Mouse (Mus musculus) inflammation-experienced regulatory T-cells, adult 6 months (primary cell): Measurements from ENCODE around the gene Ddo. TPM values are rescaled to one million over a fixed set of nuclear protein-coding genes. Genes with fewer than 3 reads are reported as not detected.

Experiments used
- ATAC-seq: one replicate; pipeline ENCODE4 v1.8.0; 2017
- polyA plus RNA-seq, 3 experiments: library from polyadenylated mRNA; unstranded; fragments of 100-300 nt; shearing (Covaris generic); gene quantifications; one replicate each; pipeline ENCODE4 v1.2.1; 2017

Ddo gene
- polyA plus RNA-seq = not detected

DNA sequence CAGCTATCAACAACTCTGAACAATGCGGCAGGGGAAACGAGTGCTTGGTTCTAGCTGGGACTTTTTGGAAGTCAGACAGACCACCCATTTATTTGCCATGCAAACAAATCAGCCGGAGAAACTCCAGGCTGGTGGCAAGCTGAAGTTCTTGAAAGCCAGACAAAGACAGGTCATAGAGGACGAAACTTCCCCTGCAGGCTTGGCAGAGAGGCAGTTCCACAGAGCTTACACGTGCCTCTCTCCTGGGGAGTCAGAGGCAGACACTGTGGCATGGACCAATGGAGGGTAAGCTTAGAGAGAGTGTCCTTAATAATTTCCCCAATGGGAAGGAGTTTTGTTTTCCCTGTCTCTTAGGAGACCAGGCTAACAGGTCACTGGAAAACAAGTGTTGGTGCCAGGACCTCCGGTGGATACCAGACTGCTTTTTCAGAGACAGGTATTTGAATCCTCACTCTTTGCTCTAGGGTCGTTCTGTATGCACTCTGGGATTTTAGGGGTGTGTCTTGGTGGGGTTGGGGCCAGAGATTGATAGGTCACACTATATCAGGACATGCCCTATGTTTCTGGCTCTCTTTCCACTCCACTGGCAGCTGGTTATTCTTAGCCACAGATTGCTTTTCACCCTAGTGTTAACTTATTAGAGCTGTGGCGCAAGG, at the start of gene Ddo:
Ddo (plus strand) TSS at position 356 of the 656 bp plus-strand sequence.
- ATAC-seq = no peak

DNA sequence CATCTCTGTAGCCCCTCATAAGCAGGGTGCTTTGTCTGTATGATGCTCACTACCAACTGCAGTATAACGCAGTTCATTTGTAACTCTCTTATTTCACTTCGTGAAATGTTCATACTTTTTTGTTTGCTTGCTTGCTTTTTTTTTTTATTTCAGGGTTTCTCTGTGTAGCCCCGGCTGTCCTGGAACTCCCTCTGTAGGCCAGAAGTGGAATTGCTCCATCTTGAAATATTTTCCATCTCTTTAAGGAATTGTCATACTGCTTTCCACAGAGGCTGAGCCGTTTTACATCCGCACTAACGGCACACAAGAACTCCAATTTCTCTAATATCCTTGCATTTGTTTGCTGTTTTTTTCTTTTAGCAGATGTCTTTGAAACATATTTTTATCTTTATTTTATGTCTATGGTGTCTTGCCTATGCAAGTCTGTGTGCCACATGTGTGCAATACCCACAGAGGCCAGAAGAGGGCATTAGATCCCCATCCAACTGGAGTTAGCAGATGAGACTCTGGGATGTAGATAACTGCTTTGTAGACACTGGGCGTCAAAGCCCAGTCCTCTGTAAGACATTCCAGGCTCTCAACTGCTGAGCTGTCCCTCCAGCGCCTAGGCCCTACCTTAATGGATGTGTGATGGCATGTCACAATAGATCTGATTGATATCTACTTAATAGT, 46.1 kb upstream of the Ddo start:
- ATAC-seq = no peak

DNA sequence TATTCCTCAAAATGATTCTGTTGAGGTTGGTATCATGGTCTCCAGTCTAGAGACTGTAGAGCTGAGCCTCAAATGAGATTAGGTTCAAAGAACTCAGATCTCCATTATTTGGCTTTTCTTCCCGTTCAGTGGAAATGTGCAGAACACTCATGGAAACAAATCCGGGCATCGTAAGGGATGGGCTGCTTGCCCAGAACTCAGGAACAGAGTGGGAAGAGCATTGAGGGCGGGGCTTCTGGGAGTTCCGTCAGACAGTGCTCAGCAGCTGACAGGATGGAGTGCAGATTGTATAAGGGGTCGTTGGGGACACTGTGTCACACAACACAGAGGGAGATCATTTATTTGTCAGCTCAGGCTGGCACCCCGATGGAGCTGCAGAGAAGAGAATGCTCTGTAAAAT, 37.6 kb upstream of the Ddo start:
- ATAC-seq = no peak

DNA sequence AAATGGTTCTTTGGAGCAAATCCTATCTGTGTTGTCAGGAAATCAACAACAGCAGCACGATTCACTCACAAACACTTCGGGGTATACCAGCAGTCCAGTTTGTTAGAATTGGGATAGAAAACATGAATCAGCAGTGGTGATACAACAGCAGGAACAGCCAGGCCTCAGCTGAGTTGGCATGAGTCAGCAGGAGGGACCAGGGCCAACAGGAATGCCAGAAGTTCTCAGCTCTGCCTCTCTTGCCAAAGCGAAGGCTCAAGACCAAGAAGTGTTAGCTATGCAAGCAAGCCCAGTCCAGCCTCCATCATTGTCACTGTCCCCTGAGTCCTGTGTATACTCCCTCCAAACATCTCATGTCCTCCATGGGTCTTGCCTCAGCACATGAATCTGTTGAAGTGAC, 32.6 kb upstream of the Ddo start:
- no peak for ATAC-seq

DNA sequence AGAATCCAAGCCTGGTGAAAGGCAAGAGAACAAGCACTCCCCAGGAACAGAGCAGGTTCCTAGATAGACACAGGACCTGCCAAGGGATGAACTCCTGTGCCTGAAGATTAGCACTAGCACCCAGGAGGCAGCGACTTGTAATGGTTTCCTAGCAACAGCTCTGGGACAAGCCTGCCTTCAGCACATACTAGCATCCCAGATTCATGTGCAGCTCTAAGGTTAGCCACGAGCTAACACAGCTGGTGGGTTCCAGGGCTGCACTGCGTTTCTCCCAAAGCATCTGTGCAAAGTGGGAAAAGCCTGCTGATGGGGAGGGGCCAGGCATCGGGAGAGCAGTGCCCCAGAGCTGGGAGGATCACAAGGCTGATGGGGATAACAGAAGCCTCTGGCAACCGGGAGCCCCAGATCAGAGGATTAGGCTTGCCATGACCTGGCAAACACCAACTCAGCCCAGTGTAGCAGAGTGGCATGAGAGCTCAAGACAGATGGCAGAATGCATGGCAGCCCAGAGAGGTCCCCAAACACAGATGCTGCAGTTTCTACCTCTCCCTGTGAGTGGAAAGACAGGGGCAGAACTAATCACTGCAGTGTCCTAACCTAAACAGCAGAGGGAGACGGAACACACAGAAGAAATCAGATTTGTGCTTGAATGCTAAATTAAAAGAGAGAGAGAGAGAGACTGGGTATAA, 25.0 kb upstream of the Ddo start:
- ATAC-seq = no peak

DNA sequence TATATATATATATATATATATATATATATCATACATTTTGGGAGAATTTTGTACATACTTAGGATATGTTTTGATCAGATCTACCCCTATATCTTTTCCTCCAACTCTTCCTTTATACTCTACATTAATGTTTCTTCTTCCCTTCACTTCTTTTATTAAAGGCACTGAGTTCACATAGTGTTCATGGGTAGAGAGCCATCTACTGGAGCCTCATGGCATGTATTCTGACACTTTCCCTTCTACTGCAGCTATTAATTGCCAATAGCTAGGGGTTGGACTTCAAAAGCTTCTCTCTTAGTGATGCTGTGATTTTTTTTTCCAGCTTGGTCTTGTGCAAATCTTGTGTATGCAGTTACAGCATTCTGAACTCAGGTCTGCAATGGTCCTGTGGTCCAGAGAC, 11.8 kb upstream of the Ddo start:
- ATAC-seq = no peak

DNA sequence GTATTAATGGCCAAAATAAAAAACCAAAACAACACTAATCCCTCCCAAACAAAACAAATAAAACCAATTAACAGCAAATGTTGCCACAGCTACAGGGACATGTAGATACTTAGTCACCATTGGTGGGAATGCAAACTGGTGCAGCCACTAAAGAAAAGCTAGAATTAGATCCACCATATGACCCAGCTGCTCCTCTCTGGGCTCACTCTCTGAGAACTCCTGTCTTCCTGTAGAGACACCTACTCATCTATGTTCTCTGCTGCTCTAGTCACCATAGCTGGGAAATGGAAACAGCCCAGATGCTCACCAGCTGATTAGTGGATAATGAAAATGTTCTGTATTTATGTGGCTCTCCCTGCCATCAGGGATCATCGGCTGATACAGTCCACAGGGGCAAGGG, 10.1 kb upstream of the Ddo start:
- no peak for ATAC-seq

DNA sequence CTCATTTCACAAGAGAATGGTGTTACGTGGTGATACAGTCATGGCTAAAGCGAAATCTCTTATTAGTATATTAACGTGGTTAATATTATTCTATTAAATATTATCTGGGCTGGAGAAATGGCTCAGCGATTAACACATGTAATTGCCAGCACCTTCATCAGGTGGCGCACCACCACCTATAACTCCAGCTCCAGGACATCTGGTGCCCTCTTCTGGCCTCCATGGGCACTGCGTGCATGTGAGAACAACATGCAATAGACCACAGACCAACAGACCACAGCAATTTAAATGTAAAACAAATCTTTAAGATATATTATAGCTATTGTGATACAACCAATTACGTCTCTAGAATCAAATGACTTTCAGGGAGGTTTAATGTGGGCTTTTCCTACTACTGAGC, 671 bp upstream of the Ddo start:
- ATAC-seq = no peak

DNA sequence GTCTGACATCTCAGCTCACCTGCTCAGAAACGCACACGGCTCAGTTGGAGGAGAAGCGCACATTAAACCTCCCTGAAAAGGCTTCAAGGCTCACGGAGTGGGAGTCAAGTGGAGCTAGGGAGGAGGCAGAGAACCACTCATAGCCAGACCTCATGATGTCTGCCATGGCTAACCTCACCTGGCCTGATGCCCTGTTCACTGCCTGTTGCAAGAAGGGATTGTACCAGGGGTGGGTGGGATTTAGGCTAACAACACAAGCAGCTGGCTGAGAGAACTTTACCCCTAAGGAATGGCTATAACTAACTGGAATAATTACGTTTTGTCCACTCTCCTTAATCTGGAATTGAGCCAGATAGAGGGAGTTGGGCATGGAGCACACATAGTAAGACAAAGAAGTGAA, 646 bp downstream of the Ddo start:
- ATAC-seq = no peak

DNA sequence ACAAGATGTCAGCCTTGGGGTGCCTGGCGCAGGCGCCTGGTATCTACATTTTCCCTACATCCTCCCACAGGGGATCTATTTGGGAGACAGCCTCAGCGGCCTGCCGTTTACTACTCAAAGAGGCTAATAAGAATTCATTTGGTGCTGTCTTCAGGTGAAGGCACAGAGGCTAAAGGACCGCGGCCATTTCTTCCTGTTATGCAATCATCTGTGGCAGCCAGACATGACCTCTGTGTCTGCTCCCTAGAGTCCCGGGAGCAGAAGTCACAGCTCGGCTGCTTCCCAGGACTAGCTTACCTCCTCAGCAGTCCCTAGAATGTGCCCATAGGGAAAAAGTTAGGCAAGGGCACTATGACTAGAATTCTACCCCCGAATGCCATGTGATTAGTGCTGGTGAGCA, 1.1 kb downstream of the Ddo start:
- no peak for ATAC-seq

DNA sequence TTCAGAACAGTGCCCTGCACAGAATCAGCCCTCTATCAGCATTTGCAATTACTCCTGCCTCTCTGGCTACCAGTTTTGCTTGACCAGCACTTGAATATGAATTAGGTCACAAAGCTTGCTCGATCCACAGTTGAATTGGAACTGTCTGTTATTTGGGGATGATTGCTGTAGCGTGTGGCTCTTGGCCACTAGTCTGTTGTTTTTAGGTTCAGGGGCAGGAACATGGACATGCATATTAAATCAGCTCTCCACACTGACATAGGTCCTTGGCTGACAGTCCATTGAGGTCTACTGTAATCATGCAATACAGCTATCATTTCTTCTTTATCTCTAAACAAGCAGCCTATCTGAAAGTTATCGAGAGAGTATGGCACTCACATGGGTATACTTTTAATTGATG, 2.3 kb downstream of the Ddo start:
- ATAC-seq = no peak

DNA sequence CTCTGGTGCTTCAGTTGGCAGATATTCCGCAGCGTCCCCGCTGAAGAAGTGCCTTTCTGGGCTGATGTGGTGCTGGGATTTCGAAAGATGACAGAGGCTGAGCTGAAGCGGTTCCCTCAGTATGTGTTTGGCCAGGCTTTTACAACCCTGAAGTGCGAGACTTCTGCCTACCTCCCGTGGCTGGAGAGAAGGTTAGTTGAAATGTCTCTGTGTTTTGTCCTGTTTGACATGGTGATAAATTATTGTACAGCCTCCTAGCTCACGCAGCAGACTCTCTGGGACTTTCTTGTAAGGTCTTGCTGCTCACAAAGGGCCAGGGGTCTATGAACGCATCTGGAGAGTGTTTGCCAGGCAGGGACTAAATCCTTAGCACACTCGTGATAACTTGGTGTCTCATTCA, 7.5 kb downstream of the Ddo start:
- no peak for ATAC-seq

DNA sequence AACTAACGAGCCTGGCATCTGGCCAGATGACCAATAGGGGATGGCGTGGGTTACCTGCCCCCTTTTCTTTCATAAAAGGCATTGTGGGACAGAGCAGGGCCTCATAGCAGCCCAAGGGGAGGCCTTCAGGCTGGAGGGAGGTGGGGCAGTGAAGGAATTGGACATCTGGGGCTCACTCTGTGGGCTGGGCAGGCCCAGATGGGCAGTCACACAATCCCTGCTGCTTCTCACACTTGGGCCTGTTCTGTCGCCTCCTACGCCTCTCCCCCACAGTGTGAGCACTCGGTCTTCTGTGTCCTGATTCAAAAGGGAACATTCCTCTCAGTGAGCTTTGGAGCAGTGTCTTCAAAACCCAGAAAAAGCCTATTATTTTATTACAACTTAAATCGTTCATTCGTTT, 8.5 kb downstream of the Ddo start:
- ATAC-seq = no peak

DNA sequence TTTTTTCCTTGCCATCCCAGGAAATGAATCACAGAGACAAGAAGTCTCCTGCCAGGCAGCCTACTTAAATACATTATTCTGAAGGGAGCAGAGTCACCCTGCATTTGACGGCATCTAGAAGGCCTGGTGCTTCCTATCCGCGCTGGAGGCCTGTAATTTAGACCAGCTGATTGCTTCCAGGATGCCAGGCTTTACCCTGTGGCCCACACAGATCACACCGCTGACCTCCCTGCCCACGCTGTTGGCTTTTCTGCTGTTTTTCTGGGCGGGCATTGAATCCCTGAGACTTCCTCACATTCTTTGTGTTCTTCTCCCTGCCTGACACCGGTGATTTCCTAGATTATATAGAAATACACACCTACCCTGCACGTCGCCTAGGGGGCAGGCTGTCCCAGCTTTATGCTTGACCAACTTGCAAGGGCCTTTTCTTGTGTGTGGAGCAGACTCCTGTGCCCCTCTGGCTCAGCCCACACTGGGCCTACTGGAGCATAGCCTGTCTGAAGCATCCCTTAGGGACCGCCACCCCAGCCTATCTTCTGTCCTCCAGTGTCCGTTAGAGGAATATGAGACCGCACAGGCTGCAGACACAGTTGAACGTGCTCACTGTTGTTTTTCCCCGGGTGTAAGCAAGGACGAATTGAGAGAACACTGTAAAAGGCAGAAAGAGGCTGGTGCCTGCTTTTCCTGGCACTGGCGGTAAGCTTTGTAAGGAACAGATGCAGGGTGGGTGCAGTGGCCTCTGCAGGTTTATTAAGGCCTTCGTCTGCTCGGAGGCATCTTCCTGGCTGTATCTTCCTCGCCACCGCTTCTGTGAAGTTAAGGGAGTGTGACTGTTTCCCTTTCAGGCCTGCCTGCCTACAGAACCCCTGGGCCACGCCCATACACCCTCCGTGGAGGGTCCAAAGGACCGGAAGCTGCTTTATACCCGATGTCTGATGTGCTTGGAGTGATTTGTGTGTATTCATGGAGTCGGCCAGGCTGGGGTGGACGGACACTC, 9.3 kb downstream of the Ddo start:
- ATAC-seq = no peak

DNA sequence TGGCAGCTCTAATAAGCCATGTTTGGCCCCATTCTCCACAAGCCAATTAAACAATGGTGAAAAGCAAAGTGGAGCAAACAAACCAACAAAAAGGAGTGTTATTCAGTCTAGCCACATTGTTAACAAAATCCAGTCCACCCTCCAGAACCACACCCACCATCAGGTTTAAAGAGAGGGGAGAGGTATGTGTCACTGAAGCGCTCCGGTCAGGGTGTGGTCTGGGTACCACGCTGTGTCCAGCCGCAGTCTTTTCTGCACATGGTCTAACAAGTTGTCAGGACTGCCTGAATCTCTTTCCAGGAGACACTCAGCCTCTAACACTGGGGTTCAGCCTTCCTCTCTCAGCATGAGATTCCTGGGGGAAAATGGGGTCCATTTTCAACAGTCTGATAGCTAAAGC, 10.6 kb downstream of the Ddo start:
- ATAC-seq = no peak

DNA sequence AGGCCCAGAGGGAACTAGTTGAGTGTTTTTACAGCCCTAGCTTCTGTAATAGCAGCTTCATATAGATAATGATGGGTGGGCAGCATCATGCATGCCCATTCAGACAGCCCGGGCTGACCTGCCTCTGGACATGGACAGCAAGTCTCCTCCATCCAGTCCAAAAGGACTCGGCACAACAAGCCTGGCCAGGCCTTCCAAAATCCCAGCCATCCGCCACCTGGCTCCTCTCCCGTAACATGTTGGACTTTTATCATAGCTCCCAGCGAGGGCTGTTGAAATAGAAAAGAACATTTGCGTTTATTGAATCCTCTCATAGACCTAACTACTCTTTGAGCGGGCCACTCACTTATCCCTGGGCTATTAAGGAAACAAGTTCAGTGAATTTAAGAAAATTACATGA, 12.1 kb downstream of the Ddo start:
- ATAC-seq = no peak

DNA sequence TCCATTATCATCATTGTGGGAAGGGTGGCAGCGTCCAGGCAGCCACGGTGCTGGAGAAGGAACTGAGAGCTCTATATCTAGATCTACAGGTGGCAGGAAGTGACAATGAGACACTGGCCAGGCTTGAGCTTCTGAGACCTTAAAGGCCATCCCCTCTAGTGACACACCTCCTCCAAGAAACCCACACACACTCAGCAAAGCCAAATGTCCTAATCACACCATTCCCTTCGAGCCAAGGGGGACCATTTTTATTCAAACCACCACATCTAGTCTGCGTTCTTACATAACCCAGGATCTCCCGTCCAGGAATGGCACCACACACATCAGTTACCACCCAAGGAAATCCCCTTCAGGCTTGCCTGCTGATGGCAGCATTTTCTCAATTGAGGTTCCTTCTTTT, 13.3 kb downstream of the Ddo start:
- no peak for ATAC-seq

DNA sequence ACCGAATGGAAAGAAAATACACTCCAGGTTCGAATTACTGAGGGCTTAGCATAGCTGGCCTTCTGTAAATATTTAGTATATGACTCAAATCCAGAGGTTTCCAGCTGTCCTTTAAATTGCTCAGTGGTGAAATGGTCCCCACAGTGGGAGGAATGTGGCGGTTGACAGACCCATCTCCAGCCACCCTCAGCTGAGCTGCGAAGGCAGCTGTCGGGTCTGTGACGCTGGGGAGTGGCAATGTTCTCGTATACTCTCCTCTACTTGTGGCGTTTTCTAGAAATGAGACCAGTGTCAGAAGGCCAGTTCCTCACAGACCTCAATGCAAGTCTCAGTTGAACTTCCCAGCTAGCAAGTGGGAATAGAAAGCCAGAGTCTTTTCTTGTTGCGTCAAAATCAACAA, 14.6 kb downstream of the Ddo start:
- ATAC-seq = no peak

DNA sequence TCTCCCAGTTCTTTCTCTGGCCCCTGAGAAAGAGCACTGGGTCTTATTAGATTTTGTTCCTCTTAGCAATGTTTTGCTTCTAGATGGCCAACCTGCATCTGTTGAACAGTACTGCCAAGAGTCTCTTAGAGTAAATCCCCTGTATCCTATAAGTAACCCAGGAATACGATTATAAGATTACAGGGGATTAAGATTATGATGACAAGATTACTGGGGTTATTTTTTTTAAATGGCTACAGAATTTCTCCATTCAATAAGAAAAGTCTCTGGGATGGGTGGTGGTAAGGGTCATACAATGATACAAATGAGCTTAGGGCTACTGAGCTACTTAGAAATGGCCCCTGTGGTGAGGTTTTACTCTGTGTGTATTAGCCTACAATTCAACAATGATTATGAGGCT, 15.5 kb downstream of the Ddo start:
- ATAC-seq = no peak

DNA sequence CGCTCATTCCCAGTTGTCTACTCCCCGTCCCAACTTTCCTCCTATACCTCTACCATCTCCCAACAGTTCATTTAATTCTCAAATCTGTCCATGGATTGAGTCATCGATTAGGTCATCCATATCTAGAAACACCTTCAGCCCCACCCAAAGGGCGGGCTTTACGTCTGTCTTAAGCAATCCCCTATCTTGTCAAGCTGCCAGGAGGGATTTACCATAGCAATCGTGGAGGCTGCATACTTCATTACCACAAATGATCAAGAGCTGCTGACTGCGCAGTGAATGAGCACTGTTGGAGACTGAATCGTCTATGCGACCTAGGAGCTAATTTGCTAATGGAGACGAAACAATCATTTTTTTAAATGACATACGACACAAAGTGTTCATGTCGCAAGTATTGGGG, 19.0 kb downstream of the Ddo start:
- no peak for ATAC-seq

DNA sequence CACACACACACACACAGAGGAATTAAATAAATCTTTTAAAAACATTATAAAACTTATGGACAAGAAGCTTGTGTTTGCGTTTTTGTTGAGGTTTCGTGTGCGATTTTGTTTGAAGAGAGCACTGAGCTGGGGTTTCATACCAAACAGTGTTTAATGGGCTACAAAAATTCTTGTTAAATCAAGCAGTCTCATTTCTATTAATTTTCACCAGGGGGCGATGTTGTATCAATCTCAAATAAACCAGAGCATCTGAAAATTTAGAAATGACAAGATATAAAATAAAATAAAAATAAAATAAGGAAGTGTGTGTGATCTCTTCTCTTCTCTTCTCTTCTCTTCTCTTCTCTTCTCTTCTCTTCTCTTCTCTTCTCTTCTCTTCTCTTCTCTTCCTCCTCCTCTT, 19.8 kb downstream of the Ddo start:
- ATAC-seq = no peak

DNA sequence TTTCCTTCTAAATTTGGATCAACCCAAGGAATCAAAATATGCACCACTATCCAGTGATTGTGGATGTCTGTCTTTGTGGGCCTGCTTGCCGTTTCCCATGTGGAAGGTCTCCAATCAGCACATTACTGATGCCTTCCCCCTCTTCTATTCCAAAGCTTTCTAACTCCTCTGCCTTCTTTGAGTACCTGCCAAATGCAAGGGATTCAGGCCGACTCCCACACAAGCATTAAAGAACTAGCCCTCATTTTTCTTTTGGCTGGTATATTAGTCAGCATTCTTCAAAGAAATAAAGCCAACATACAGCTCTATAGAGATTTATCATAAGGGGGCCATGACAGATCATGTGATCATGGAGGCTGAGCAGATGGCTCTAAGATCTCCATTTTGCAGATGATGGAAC, 21.9 kb downstream of the Ddo start:
- ATAC-seq = no peak

DNA sequence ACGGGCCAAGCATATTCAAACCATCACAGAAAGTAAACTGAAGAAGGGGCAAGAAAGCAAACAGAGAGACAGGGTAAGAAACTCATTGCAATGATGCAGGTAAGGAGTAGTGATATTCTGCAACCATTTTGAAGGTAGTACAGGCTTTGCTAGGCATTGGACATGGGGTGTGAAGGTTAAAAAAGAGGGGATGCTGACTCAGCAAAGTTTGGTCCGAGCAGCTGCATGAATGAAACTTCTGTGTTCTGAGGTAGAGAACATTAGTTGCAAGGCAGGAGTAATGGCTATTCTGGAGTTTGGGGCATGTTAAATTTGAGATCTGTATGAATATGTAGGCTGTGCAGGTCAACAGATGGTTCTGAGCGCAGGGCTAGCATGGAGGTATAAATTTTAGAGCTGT, 35.5 kb downstream of the Ddo start:
- ATAC-seq = no peak
